Mouse (Mus musculus) thymus, adult 2 months (tissue): ENCODE results near the gene Mcm2. TPM values are rescaled to one million over a fixed set of nuclear protein-coding genes. Genes with fewer than 3 reads are reported as not detected.
A peak's percentile ranks its signal among the peaks of the same experiment; 100 is the strongest.

Experiments used
- DNase-seq: peaks from one replicate; pipeline ENCODE4 v3.0.0; 2021
- H3K27ac ChIP-seq: fragments of 200-500 bp; 2 replicates; pipeline ENCODE4 v1.5.1; 2012; ENCODE audit warnings: low read length, control low read depth; ENCODE audit not compliant: control insufficient read depth, insufficient read depth
- H3K27me3 ChIP-seq: fragments of 200-500 bp; 2 replicates; pipeline ENCODE4 v1.6.1; 2012; ENCODE audit warnings: mild to moderate bottlenecking, low read length, moderate library complexity, mixed read lengths; ENCODE audit not compliant: control insufficient read depth, insufficient read depth
- H3K36me3 ChIP-seq: fragments of 200-500 bp; 2 replicates; pipeline ENCODE4 v1.6.1; 2012; ENCODE audit warnings: mild to moderate bottlenecking, low read length, moderate library complexity; ENCODE audit not compliant: control insufficient read depth, insufficient read depth
- H3K4me1 ChIP-seq: fragments of 200-500 bp; replicated peaks from 2 replicates; pipeline ENCODE4 v1.6.1; 2012; ENCODE audit warnings: low read length; ENCODE audit not compliant: control insufficient read depth, insufficient read depth
- H3K4me3 ChIP-seq: fragments of 200-500 bp; 2 replicates; pipeline ENCODE4 v1.5.1; 2012; ENCODE audit warnings: mild to moderate bottlenecking, low read length, control low read depth, moderate library complexity; ENCODE audit not compliant: control insufficient read depth, insufficient read depth
- CTCF ChIP-seq: fragments of 200-500 bp; IDR thresholded peaks from 2 replicates; pipeline ENCODE4 v1.5.1; 2012; ENCODE audit warnings: mild to moderate bottlenecking, control low read depth, low read length, moderate library complexity, borderline replicate concordance; ENCODE audit not compliant: control insufficient read depth, poor library complexity, insufficient read depth; ENCODE audit errors: extremely low read depth
- POLR2A ChIP-seq: fragments of 200-500 bp; IDR thresholded peaks from 2 replicates; pipeline ENCODE4 v1.6.1; 2012; ENCODE audit warnings: mild to moderate bottlenecking, low read length, control low read depth, moderate library complexity; ENCODE audit not compliant: control insufficient read depth, poor library complexity, insufficient read depth; ENCODE audit errors: extremely low read depth
- WGBS: fragments of 180-500 bp; shearing (Covaris S2); methylation state at CpG from one replicate; pipeline ENCODE4 v1.1.7; 2018; 5-methylcytosine and 5-hydroxymethylcytosine counted together
- polyA plus RNA-seq: library from polyadenylated mRNA; depleted of rRNA; stranded (reverse); fragments of >200 nt; gene quantifications from 2 replicates; pipeline ENCODE4 v1.2.3, GENCODE M21; 2012

Gene Mcm2
- polyA plus RNA-seq, 1 experiment = 169 TPM

DNA sequence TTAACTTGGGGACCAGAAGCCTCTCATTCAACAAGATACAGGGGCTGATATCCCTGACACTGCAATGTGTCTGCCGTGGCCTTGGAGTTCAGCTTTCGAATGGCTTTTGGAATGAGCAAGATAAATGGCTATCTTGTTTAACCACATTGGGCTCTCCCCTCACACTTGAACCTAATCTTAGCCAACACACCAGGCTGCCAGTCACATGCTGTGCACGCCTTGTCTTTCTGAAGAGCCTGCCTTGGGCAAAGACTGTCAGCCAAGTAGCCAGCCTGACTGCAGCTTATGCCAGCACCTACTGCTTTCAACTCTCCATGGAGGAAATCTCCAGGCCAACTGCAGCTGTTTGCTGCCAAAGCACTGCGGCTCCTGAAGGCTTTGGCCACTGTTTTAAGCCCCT, 16.9 kb upstream of the Mcm2 start:
- Histone ChIP-seq H3K36me3 (no peaks in the 10 kb centered on the region), H3K4me3 (no peak overlapping the region), H3K27ac (no peak overlapping the region), H3K4me1 (no peaks in the 10 kb centered on the region), H3K27me3 (no peaks in the 10 kb centered on the region)
- 95% methylated on average over 4 of the region's 4 CpGs for WGBS
- no peak for TF ChIP-seq POLR2A
- no peak for TF ChIP-seq CTCF
- DNase-seq = no peak

DNA sequence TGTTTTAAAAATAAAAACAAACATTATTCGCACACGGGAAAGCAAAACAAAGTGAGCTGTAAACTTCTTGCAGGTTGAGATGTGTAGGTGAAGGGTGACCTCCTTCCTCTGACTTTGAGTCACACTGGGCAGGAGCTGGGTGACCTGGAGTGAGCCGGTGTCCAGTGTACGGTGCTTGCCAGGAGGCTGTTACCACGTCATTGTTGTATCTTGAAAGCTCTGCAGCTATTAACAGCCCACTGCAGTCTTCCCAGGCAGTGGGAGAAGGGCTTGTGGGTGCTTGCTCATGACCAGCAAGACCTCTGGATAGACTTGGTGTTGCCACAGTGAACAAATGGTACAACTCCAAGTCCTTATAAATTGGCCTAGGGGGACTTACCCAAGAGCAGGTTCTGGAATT, 16.2 kb upstream of the Mcm2 start:
- no peak overlapping the region for H3K27ac ChIP-seq
- no peaks in the 10 kb centered on the region for H3K4me1 ChIP-seq
- no peak for DNase-seq
- TF ChIP-seq CTCF = no peak
- no peak for TF ChIP-seq POLR2A
- no peaks in the 10 kb centered on the region for H3K27me3 ChIP-seq
- no peaks in the 10 kb centered on the region for H3K36me3 ChIP-seq
- WGBS = 92% methylated on average over 5 of the region's 5 CpGs
- no peak overlapping the region for H3K4me3 ChIP-seq

DNA sequence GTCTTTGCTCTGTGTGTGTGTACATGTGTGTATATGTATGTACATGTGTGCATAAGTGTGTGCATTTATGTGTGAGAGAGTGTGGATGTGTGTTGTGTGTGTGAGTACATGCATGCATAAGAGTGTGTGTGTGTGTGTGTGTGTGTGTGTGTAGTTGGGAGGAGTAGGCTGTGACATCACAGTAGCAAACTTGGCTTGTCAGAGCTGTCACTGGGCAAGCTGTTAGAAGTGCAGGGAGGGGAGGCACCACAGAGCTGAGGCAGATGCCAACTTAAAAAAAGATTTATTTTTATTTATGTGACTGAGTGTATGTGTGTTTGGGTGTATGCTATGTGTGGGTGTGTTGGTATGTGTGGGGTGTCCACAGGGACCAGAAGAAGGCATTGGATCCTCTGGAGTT, 14.9 kb upstream of the Mcm2 start:
- Histone ChIP-seq H3K36me3 (no peaks in the 10 kb centered on the region), H3K4me1 (peaks cover 10% of the 10 kb centered on the region), H3K27me3 (no peaks in the 10 kb centered on the region), H3K4me3 (no peak overlapping the region), H3K27ac (no peak overlapping the region)
- DNase-seq = no peak
- TF ChIP-seq CTCF (no peak), POLR2A (no peak)

DNA sequence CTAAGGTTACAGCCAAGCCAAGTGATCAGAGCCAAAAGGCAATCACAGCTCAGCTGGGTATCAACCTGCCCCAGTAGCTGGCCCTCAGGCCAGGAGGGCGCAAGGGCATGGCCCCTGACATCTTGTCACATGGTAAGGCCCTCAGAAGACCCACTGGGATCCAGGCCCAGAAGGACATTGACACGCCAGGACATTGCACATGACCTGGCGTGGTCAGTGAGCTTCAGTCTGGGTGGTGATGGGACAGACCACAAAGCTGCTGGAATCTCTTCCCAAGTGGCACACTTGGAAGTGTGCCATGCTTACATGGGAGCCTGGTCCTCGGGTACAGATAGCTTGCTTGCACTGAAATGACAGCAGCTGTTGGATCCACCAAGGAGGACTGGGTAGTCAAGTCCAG, 14.4 kb upstream of the Mcm2 start:
- peaks cover 10% of the 10 kb centered on the region for H3K4me1 ChIP-seq
- WGBS = 95% methylated on average over 4 of the region's 4 CpGs
- DNase-seq = no peak
- no peak overlapping the region for H3K4me3 ChIP-seq
- no peak overlapping the region for H3K27ac ChIP-seq
- no peaks in the 10 kb centered on the region for H3K36me3 ChIP-seq
- TF ChIP-seq POLR2A (no peak), CTCF (no peak)
- H3K27me3 ChIP-seq = no peaks in the 10 kb centered on the region

DNA sequence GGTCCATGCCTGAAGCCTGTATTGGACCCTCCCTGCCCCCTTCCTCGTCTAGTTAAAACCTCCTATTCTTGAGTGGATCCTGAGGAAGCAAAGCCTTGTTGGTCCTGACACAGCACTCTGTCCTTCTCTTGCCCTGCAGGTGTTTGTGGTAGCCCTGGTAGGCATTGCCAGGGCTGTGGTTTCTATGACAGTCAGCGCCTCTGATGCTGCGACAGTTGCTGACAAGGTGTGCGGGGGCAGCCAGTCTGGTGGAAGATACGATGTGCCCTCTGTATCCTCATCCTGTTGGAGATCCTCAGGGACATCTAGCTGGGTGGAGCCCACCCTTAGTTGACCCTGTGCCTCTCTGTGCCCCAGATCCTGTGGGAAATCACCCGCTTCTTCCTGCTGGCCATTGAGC, 10.6 kb upstream of the Mcm2 start:
- Histone ChIP-seq H3K4me3 (no peak overlapping the region), H3K4me1 (peaks cover 23% of the 10 kb centered on the region), H3K27ac (no peak overlapping the region), H3K27me3 (no peaks in the 10 kb centered on the region), H3K36me3 (no peaks in the 10 kb centered on the region)
- TF ChIP-seq POLR2A = no peak
- no peak for TF ChIP-seq CTCF
- DNase-seq = no peak
- 19% methylated on average over 6 of the region's 6 CpGs for WGBS

DNA sequence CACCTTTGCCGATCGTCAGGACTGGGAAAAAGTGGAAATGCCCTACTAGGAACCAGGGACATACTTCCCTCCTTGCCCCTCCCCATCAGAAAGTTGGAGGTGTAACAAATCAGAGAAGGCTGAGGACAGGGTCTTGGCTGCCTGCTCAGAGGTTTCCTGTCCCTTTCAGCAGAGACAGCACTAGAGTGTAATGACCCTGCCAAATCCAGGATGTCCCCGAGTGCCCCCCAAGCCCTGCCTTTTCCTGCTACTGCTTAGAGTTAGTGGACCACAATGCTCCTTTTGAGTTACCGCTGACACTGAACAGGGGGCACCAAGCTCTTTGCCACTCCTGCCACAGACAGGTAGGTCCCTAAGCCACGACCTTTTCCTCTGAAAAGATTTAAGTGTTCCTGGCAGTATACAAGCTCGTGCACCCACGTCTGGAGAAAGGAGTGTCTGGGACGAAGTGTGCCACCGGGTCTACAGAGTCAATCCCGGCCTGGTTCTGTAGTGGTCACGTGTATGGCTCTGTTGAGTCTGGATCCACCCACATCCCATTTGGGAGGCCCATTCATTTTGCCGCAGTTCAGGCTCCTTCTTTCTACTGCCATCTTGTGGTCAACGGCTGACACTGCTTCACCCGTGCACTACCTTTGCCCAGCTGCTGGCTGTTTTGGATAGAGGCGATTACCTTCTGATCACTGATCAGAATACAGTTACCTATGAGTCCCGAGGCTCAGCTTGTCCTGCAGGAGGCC, 8.0 kb upstream of the Mcm2 start:
- H3K4me1 ChIP-seq = peaks cover 39% of the 10 kb centered on the region
- H3K27me3 ChIP-seq = no peaks in the 10 kb centered on the region
- 28% methylated on average over 16 of the region's 16 CpGs for WGBS
- H3K36me3 ChIP-seq = no peaks in the 10 kb centered on the region
- H3K4me3 ChIP-seq = no peak overlapping the region
- peak; percentile 47 for DNase-seq
- TF ChIP-seq CTCF = peak; percentile 75; the same call in 1 of the 2 replicates
- TF ChIP-seq POLR2A = no peak
- no peak overlapping the region for H3K27ac ChIP-seq

DNA sequence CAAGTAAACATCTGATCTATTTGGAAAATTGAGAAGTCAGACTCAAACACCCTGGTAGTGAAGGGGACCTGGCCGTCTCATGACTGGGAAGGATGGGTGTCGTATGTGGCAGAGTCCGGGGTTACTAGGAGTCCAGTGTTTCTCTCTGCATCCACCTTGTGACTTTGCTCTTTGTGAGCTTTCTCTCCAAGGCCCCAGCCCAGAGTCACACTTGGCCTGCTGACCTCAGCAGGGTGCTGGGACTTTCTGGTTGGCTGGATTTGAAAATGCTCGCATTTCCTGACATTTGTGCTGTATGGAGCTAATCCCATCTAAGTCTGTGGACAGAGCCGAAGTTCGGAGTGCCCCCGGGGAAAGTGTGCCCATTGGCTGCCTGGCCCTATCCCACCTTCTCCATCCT, 6.5 kb upstream of the Mcm2 start:
- Histone ChIP-seq H3K27ac (no peak overlapping the region), H3K27me3 (no peaks in the 10 kb centered on the region), H3K4me1 (peaks cover 44% of the 10 kb centered on the region), H3K36me3 (no peaks in the 10 kb centered on the region), H3K4me3 (no peak overlapping the region)
- WGBS = 98% methylated on average over 7 of the region's 7 CpGs
- DNase-seq = no peak
- TF ChIP-seq CTCF = no peak
- no peak for TF ChIP-seq POLR2A
